Mouse (Mus musculus) midbrain, postnatal 0 days (tissue): ENCODE measurements at regions not wholly inside any gene's neighbourhood (a gene's known extent, or its start where the extent isn't known, plus 50 kb on each side); places are given as distances from the start of the nearest gene placed in this dataset.

Experiments used
- ATAC-seq: fragments of 200-750 bp; cut with Nextera tagmentation; 2 replicates; pipeline ENCODE4 v1.8.0; 2017; ENCODE audit warnings: moderate number of reproducible peaks, mild to moderate bottlenecking, moderate TSS enrichment, moderate library complexity; ENCODE audit not compliant: low FRiP score
- DNase-seq: peaks from one replicate; pipeline ENCODE4 v3.0.0-alpha.2; 2015; ENCODE audit warnings: low spot score
- H3K27ac ChIP-seq: fragments of 300-500 bp; sonication (generic); 2 replicates; pipeline ENCODE4 v1.5.1; 2014; ENCODE audit warnings: low read depth, mild to moderate bottlenecking, low read length, mixed read lengths
- H3K27me3 ChIP-seq: fragments of 300-500 bp; sonication (generic); 2 replicates; pipeline ENCODE4 v1.6.1; 2014; ENCODE audit warnings: low read length, control low read depth, mixed read lengths; ENCODE audit not compliant: insufficient read depth
- H3K36me3 ChIP-seq: fragments of 300-500 bp; sonication (generic); 2 replicates; pipeline ENCODE4 v1.6.1; 2014; ENCODE audit warnings: low read length, control low read depth, mixed read lengths; ENCODE audit not compliant: insufficient read depth
- H3K4me1 ChIP-seq: fragments of 300-500 bp; sonication (generic); 2 replicates; pipeline ENCODE4 v1.6.1; 2014; ENCODE audit warnings: mild to moderate bottlenecking, control low read depth, antibody characterized with exemption, low read length, mixed read lengths; ENCODE audit not compliant: insufficient read depth
- H3K4me2 ChIP-seq: fragments of 300-500 bp; sonication (generic); 2 replicates; pipeline ENCODE4 v1.6.1; 2014; ENCODE audit warnings: low read depth, mild to moderate bottlenecking, low read length, mixed read lengths; ENCODE audit not compliant: poor library complexity, severe bottlenecking
- H3K4me3 ChIP-seq: fragments of 300-500 bp; sonication (generic); 2 replicates; pipeline ENCODE4 v1.5.1; 2014; ENCODE audit warnings: low read depth, mild to moderate bottlenecking, low read length, moderate library complexity
- H3K9ac ChIP-seq: fragments of 300-500 bp; sonication (generic); replicated peaks from 2 replicates; pipeline ENCODE4 v1.6.1; 2014; ENCODE audit warnings: mild to moderate bottlenecking, low read length, moderate library complexity, mixed read lengths; ENCODE audit not compliant: poor library complexity, severe bottlenecking
- H3K9me3 ChIP-seq: fragments of 300-500 bp; sonication (generic); 2 replicates; pipeline ENCODE4 v1.6.1; 2016; ENCODE audit warnings: low read length, control low read depth
- CTCF ChIP-seq: IDR thresholded peaks from 2 replicates; pipeline ENCODE4 v1.5.1; 2016; ENCODE audit warnings: antibody characterized with exemption, mild to moderate bottlenecking
- WGBS: fragments of 180-500 bp; shearing (Covaris S2); extraction: QIAGEN DNeasy Blood & Tissue Kit; methylation state at CpG from one replicate; pipeline ENCODE4 v1.1.7; 2014; 5-methylcytosine and 5-hydroxymethylcytosine counted together

- TF ChIP-seq CTCF = no peak
- Histone ChIP-seq H3K4me1 (no peaks in the 10 kb centered on the region), H3K4me3 (no peak overlapping the region), H3K4me2 (no peak overlapping the region), H3K36me3 (no peaks in the 10 kb centered on the region), H3K9ac (no peak overlapping the region), H3K27me3 (no peaks in the 10 kb centered on the region), H3K27ac (no peak overlapping the region), H3K9me3 (no peaks in the 10 kb centered on the region)
- DNase-seq (no peak), ATAC-seq (no peak)
- WGBS = 76% methylated on average over 13 of the region's 15 CpGs
Measured at GRCm38 (mm10) chr8:33987091-33987754, 124.3 kb downstream of the Gm10131 start.

- DNase-seq (no peak), ATAC-seq (no peak)
- H3K4me3 ChIP-seq = no peak overlapping the region
- no peak overlapping the region for H3K9ac ChIP-seq
- H3K9me3 ChIP-seq = no peaks in the 10 kb centered on the region
- H3K27ac ChIP-seq = no peak overlapping the region
- H3K4me2 ChIP-seq = no peak overlapping the region
- no peaks in the 10 kb centered on the region for H3K4me1 ChIP-seq
- no peak for TF ChIP-seq CTCF
- no peaks in the 10 kb centered on the region for H3K27me3 ChIP-seq
- H3K36me3 ChIP-seq = no peaks in the 10 kb centered on the region
- WGBS = 93% methylated on average over 6 of the region's 6 CpGs
Measured at GRCm38 (mm10) chr8:33986657-33987056, 124.9 kb downstream of the Gm10131 start.

GRCm38 (mm10) chr8:33985430-33985977 lies 126.0 kb downstream of the Gm10131 start:
- 73% methylated on average over 11 of the region's 11 CpGs for WGBS
- DNase-seq = no peak
- Histone ChIP-seq H3K4me1 (no peaks in the 10 kb centered on the region), H3K4me3 (no peak overlapping the region), H3K27ac (no peak overlapping the region), H3K36me3 (no peaks in the 10 kb centered on the region), H3K9ac (no peak overlapping the region), H3K9me3 (no peaks in the 10 kb centered on the region), H3K27me3 (no peaks in the 10 kb centered on the region), H3K4me2 (no peak overlapping the region)
- TF ChIP-seq CTCF = no peak
- ATAC-seq = no peak

GRCm38 (mm10) chr8:33981629-33982028 lies 129.9 kb downstream of the Gm10131 start:
- H3K4me1 ChIP-seq = 0 out of 2 replicates have a peak, but pooled peaks cover 3% of the 10 kb centered on the region
- no peak for DNase-seq
- no peaks in the 10 kb centered on the region for H3K27me3 ChIP-seq
- ATAC-seq = no peak
- no peaks in the 10 kb centered on the region for H3K36me3 ChIP-seq
- 77% methylated on average over 4 of the region's 4 CpGs for WGBS
- H3K9me3 ChIP-seq = no peaks in the 10 kb centered on the region
- no peak overlapping the region for H3K27ac ChIP-seq
- H3K9ac ChIP-seq = no peak overlapping the region
- H3K4me2 ChIP-seq = no peak overlapping the region
- no peak overlapping the region for H3K4me3 ChIP-seq
- peak; percentile 46 for TF ChIP-seq CTCF

GRCm38 (mm10) chr8:33980999-33981398 lies 130.5 kb downstream of the Gm10131 start:
- Histone ChIP-seq H3K9me3 (no peaks in the 10 kb centered on the region), H3K4me2 (no peak overlapping the region), H3K4me3 (no peak overlapping the region), H3K9ac (no peak overlapping the region), H3K27me3 (no peaks in the 10 kb centered on the region), H3K4me1 (0 out of 2 replicates have a peak, but pooled peaks cover 3% of the 10 kb centered on the region), H3K27ac (no peak overlapping the region), H3K36me3 (no peaks in the 10 kb centered on the region)
- TF ChIP-seq CTCF = no peak
- ATAC-seq (no peak), DNase-seq (no peak)
- WGBS = 80% methylated on average over 7 of the region's 7 CpGs
